Mouse (Mus musculus): Measurements from ENCODE around the gene Tmem222.

DNA sequence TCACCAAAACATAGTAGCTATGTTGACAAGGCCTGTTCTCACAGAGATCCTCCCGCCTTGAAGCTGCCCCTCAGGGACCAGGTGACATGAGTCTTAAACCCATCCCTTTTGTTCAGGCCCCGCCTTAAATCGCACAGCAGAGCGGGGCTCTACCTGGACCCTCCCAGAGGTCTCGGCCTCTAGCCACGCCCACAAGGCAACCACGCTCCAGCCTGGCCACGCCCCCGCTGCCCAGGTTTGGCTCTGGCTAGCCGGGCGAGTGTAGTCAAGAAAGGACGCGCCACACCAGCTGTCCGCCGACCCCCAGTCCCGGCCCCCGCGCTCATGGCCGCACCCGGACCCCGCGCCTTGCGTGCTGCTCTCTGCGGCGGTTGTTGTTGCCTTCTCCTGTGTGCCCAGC, 56.9 kb downstream of the Tmem222 start:
- no peak for TF ChIP-seq CTCF (IDR thresholded peaks at IDR 0.05; ENCODE audit: low read depth, low read length)
- TF ChIP-seq TAL1 (conservative IDR thresholded peaks at IDR 0.05; ENCODE audit: low read depth, low read length): no peak
- no peak for TF ChIP-seq GATA1 (IDR thresholded peaks at IDR 0.05; ENCODE audit: borderline replicate concordance, low read length)
- TF ChIP-seq GATA2 (IDR thresholded peaks at IDR 0.05; ENCODE audit: borderline replicate concordance, low read depth, low read length): no peak
